Mouse (Mus musculus) kidney, postnatal 0 days (tissue): ENCODE measurements around the gene Pde3b. TPM values are rescaled to one million over a fixed set of nuclear protein-coding genes. Genes with fewer than 3 reads are reported as not detected.
"Not testable (repeated sequence)": the region's sequence is repeated elsewhere in the genome, so short reads cannot be mapped to it uniquely, and the experiment has no call there.

ENCODE experiments used
- ATAC-seq: fragments of 200-750 bp; cut with Nextera tagmentation; replicated peaks from 2 replicates; pipeline ENCODE4 v1.8.0; 2017; ENCODE audit warnings: low read depth, moderate number of reproducible peaks, moderate TSS enrichment, moderate library complexity; ENCODE audit not compliant: low FRiP score
- DNase-seq: peaks from one replicate; pipeline ENCODE4 v3.0.0-alpha.2; 2016; ENCODE audit warnings: low spot score
- H3K27ac ChIP-seq: fragments of 300-500 bp; sonication (generic); 2 replicates; pipeline ENCODE4 v1.5.1; 2014; ENCODE audit warnings: mild to moderate bottlenecking
- H3K27me3 ChIP-seq: fragments of 300-500 bp; sonication (generic); 2 replicates; pipeline ENCODE4 v1.6.1; 2014; ENCODE audit warnings: low read length, mixed read lengths; ENCODE audit not compliant: insufficient read depth
- H3K36me3 ChIP-seq: fragments of 300-500 bp; sonication (generic); 2 replicates; pipeline ENCODE4 v1.6.1; 2014; ENCODE audit warnings: low read length, mixed read lengths; ENCODE audit not compliant: insufficient read depth
- H3K4me1 ChIP-seq: fragments of 300-500 bp; sonication (generic); replicated peaks from 2 replicates; pipeline ENCODE4 v1.6.1; 2014; ENCODE audit warnings: antibody characterized with exemption, low read length, mixed read lengths; ENCODE audit not compliant: insufficient read depth
- H3K4me2 ChIP-seq: fragments of 300-500 bp; sonication (generic); 2 replicates; pipeline ENCODE4 v1.6.1; 2014; ENCODE audit warnings: mild to moderate bottlenecking, low read length, moderate library complexity, mixed read lengths
- H3K4me3 ChIP-seq: fragments of 300-500 bp; sonication (generic); replicated peaks from 2 replicates; pipeline ENCODE4 v1.5.1; 2014; ENCODE audit warnings: low read depth, low read length
- H3K9ac ChIP-seq: fragments of 300-500 bp; sonication (generic); 2 replicates; pipeline ENCODE4 v1.6.1; 2014; ENCODE audit warnings: low read depth, low read length
- H3K9me3 ChIP-seq: fragments of 300-500 bp; sonication (generic); replicated peaks from 2 replicates; pipeline ENCODE4 v1.6.1; 2016; ENCODE audit warnings: low read length, inconsistent platforms, mixed read lengths
- CTCF ChIP-seq: IDR thresholded peaks from 2 replicates; pipeline ENCODE4 v1.5.1; 2016; ENCODE audit warnings: antibody characterized with exemption, low read depth, mild to moderate bottlenecking, moderate library complexity
- WGBS: fragments of 180-500 bp; shearing (Covaris S2); extraction: QIAGEN DNeasy Blood & Tissue Kit; methylation state at CpG from one replicate; pipeline ENCODE4 v1.1.7; 2014; 5-methylcytosine and 5-hydroxymethylcytosine counted together
- polyA plus RNA-seq: library from polyadenylated mRNA; unstranded; fragments of >200 nt; fragmentation: Nextera tagmentation; extraction: Ambion mirVana; gene quantifications from 2 replicates; pipeline ENCODE4 v1.2.1, GENCODE M21; 2015

Gene Pde3b
- 3.2 and 4.2 TPM in 2 replicates for polyA plus RNA-seq

GRCm38 (mm10) chr7:114414421-114415335 lies at the start of gene Pde3b:
TSS of gene Pde3b (plus strand) at chr7:114415281.
- TF ChIP-seq CTCF, result no peak
- Histone ChIP-seq H3K4me2 (peak within 1 kb of the TSS; percentile 99), H3K9ac (peak within 1 kb of the TSS; percentile 82), H3K36me3 (no peaks in the 10 kb centered on the region), H3K4me1 (0 out of 2 replicates have a peak, but pooled peaks cover 2% of the 10 kb centered on the region), H3K27me3 (no peaks in the 10 kb centered on the region), H3K9me3 (no peaks in the 10 kb centered on the region), H3K27ac (peak within 1 kb of the TSS; percentile 68), H3K4me3 (peak within 1 kb of the TSS; percentile 87)
- peak; percentile 80 for ATAC-seq
- WGBS, result 2% methylated on average over 59 of the region's 70 CpGs
- peak; percentile 61 for DNase-seq

GRCm38 (mm10) chr7:114402130-114402529 lies 13.0 kb upstream of the Pde3b start:
- no peak for DNase-seq
- H3K4me3 ChIP-seq, result no peak overlapping the region
- no peak for ATAC-seq
- no peaks in the 10 kb centered on the region for H3K36me3 ChIP-seq
- H3K27ac ChIP-seq, result no peak overlapping the region
- 91% methylated on average over 3 of the region's 3 CpGs for WGBS
- no peaks in the 10 kb centered on the region for H3K4me1 ChIP-seq
- no peaks in the 10 kb centered on the region for H3K9me3 ChIP-seq
- no peak overlapping the region for H3K4me2 ChIP-seq
- no peak for TF ChIP-seq CTCF
- H3K27me3 ChIP-seq, result no peaks in the 10 kb centered on the region
- H3K9ac ChIP-seq, result no peak overlapping the region

- H3K4me3 ChIP-seq, result peak overlapping the region; percentile 87
- H3K36me3 ChIP-seq, result no peaks in the 10 kb centered on the region
- peak overlapping the region; percentile 68 for H3K27ac ChIP-seq
- no peaks in the 10 kb centered on the region for H3K9me3 ChIP-seq
- WGBS, result 3% methylated on average over 78 of the region's 103 CpGs
- no peak for TF ChIP-seq CTCF
- peak; percentile 41 for DNase-seq
- no peaks in the 10 kb centered on the region for H3K27me3 ChIP-seq
- 0 out of 2 replicates have a peak, but pooled peaks cover 2% of the 10 kb centered on the region for H3K4me1 ChIP-seq
- peak; percentile 74 for ATAC-seq
- peak overlapping the region; percentile 82 for H3K9ac ChIP-seq
- H3K4me2 ChIP-seq, result peak overlapping the region; percentile 99
Observed at GRCm38 (mm10) chr7:114415336-114416020, 397 bp downstream of the Pde3b start.

GRCm38 (mm10) chr7:114416021-114416845 lies 1.2 kb downstream of the Pde3b start:
- WGBS, result under 1% methylated on average over 66 of the region's 66 CpGs

GRCm38 (mm10) chr7:114419331-114419730 lies 4.2 kb downstream of the Pde3b start:
- ATAC-seq, H3K4me1 ChIP-seq, DNase-seq, H3K4me2 ChIP-seq, H3K4me3 ChIP-seq, H3K9me3 ChIP-seq, H3K27me3 ChIP-seq, H3K36me3 ChIP-seq, H3K9ac ChIP-seq, H3K27ac ChIP-seq: not testable (repeated sequence)
- 69% methylated on average over 3 of the region's 3 CpGs for WGBS

More at GRCm38 (mm10) chr7:114416021-114416845, 1.2 kb downstream of the Pde3b start:
- H3K9ac ChIP-seq, result peak overlapping the region; percentile 82
- no peaks in the 10 kb centered on the region for H3K36me3 ChIP-seq
- H3K9me3 ChIP-seq, result no peaks in the 10 kb centered on the region
- H3K4me1 ChIP-seq, result 0 out of 2 replicates have a peak, but pooled peaks cover 2% of the 10 kb centered on the region
- peak overlapping the region; percentile 68; the same call in 1 of the 2 replicates for H3K27ac ChIP-seq
- no peaks in the 10 kb centered on the region for H3K27me3 ChIP-seq
- DNase-seq (peak; percentile 32), ATAC-seq (peak; percentile 63)
- peak overlapping the region; percentile 99 for H3K4me2 ChIP-seq
- H3K4me3 ChIP-seq, result peak overlapping the region; percentile 87
- no peak for TF ChIP-seq CTCF
